In genomic region chr2:5075856-5076255, GRCm38 (mm10) we compare ENCODE assay signal across 13 mouse cellular contexts.
"Had no signal": no experiment of that assay in that cellular context is flagged by ENCODE, and none has a peak within 500 bp of the region (broad histone marks: within the 10 kb centered on the region; RNA-seq: fewer than 3 reads in every experiment).

No protein-coding gene starts in this region.

- H3K27me3 ChIP-seq: kidney, embryonic 15.5 days; midbrain, embryonic 13.5 days had no signal

- H3K27ac ChIP-seq: kidney, embryonic 15.5 days; left cerebral cortex, adult 2 months; macrophage; midbrain, embryonic 13.5 days had no signal

- H3K4me2 ChIP-seq: kidney, embryonic 15.5 days; lung, embryonic 14.5 days; midbrain, embryonic 13.5 days had no signal

- DNase-seq: kidney, adult 8-10 months; kidney, postnatal 10 days; kidney, postnatal 36 days; layer of hippocampus, postnatal 36 days; liver, postnatal 0 days; thymus, adult 18-20 months; thymus, postnatal 36 days had no signal

- H3K4me3 ChIP-seq: kidney, embryonic 15.5 days; left cerebral cortex, adult 2 months; midbrain, embryonic 13.5 days had no signal

- ATAC-seq: liver, postnatal 0 days; midbrain, embryonic 13.5 days had no signal

- H3K4me1 ChIP-seq: kidney, embryonic 15.5 days had no signal

- H3K9me3 ChIP-seq: kidney, embryonic 15.5 days; midbrain, embryonic 13.5 days had no signal

- H3K36me3 ChIP-seq: kidney, embryonic 15.5 days; midbrain, embryonic 13.5 days had no signal

- H3K9ac ChIP-seq: kidney, embryonic 15.5 days; liver, embryonic 14.5 days; liver, postnatal 0 days; lung, embryonic 14.5 days; midbrain, embryonic 13.5 days had no signal
